Mouse (Mus musculus) thymus, adult 2 months (tissue): ENCODE measurements around the gene Mpp3.

Source experiments
- CTCF ChIP-seq: fragments of 200-500 bp; IDR thresholded peaks from 2 replicates; pipeline ENCODE4 v1.5.1; 2012; ENCODE audit warnings: mild to moderate bottlenecking, control low read depth, low read length, moderate library complexity, borderline replicate concordance; ENCODE audit not compliant: control insufficient read depth, poor library complexity, insufficient read depth; ENCODE audit errors: extremely low read depth
- POLR2A ChIP-seq: fragments of 200-500 bp; IDR thresholded peaks from 2 replicates; pipeline ENCODE4 v1.6.1; 2012; ENCODE audit warnings: mild to moderate bottlenecking, low read length, control low read depth, moderate library complexity; ENCODE audit not compliant: control insufficient read depth, poor library complexity, insufficient read depth; ENCODE audit errors: extremely low read depth

DNA sequence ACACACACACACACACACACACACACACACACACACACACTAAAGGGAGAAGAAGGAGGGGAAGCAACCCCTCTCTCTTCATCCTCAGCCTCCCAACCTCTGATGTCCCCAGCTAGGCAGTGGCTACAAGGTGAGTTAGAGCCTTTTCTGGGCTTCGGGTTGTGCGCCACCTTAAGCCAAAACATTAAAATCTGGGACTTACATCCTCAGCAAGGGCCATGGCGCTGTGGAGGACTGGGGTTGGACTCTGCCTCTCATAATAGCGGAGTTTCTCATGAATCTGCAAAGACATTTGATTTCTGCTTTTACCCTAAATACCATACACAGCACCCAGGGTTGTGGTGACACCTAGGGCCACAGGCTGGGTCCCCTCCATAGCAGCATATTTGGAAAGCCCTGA, 3.4 kb downstream of the Mpp3 start:
- TF ChIP-seq CTCF, result no peak
- TF ChIP-seq POLR2A, result no peak
